Mouse (Mus musculus): ENCODE measurements around the gene Gopc.
"Not testable (repeated sequence)": the region's sequence is repeated elsewhere in the genome, so short reads cannot be mapped to it uniquely, and the experiment has no call there.

The Gopc gene

DNA sequence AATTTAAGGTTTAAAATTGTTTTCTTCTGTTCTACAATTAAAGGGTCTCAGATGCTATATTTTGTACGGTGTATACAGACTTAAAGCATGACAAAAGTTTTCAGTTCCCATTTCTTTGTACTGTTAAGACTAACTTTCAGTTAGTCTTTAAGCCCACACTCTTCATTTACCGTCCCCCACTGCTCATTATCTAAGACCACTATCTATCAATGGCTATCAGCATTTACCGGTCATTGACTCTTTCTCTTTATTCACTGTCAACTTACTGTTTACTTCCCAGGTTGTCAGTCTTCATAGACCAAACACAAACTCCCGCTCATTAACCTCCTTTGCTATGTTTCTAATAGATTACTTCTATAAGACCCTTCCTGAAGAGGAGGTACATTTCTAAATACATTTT lies 5.3 kb upstream of the Gopc start:
- no peak for DNase-seq (ENCODE audit: low spot score in 2 of 2)

DNA sequence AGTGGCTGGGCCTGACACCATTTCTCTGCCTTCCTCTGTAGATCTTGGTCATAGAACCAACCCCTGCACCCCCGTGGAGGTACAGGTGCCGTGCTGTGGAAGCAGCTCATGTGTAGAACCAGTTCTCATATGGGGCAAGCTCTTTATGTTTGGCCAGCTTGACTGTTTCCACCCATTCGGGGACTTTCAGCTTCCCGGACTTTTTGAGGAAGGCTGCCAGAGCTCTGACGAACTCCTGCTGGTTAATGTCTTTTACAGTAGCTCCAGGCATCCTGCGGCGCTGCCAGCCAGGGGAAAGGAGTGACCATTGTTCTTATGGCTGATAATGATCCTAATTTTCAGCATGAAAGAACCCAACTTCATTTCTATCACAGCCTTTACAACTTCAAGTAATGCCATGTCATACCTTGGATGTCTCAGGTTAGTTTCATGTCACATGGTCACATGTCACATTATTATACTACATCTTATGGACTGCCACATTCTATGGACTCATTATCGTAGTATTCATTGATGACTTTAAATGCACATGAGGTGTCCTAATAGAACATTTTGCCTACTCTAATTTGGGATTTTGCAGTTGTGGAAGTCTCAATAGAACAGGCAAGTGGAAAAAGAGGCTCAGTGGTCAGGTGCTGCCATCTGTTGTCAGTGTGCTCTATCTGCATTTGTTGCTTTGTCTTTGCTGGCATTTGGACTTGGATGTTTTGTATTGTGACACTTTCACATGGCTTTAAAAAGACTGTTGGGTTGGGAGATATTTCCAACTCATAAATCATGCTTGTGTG lies 3.1 kb upstream of the Gopc start:
- peak; percentile 38 to 53 for DNase-seq (ENCODE audit: low spot score in 2 of 2)

- DNase-seq (ENCODE audit: low spot score in 2 of 2) = no peak
Observed at GRCm38 (mm10) chr10:52383522-52383921, 1.6 kb upstream of the Gopc start.

DNA sequence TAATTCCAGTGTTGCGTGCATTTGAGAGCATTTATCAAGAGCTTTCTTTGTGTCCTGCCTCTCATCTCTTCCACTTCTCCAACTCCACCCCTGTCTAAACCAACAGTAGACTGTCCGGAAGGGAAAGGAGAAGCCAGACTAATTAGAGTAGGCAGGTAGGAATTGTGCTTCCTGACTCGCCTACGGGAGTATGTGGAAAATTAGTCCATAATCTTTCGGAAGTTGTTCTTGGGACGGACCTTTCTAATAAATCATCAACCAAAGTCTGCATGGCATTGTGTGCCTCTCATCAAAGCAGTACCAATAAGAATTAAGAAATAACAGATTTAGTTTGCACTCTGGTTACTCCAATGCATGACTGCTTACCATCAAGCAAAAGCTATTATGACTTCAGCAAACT lies 1.1 kb upstream of the Gopc start:
- no peak for DNase-seq (ENCODE audit: low spot score in 2 of 2)

- DNase-seq (ENCODE audit: low spot score in 2 of 2) = peak in 1 of 2 experiments; percentile 55
Observed at GRCm38 (mm10) chr10:52381321-52381801, 563 bp downstream of the Gopc start.

- no peak for DNase-seq (ENCODE audit: low spot score in 2 of 2)
Observed at GRCm38 (mm10) chr10:52377813-52378212, 4.1 kb downstream of the Gopc start.

DNA sequence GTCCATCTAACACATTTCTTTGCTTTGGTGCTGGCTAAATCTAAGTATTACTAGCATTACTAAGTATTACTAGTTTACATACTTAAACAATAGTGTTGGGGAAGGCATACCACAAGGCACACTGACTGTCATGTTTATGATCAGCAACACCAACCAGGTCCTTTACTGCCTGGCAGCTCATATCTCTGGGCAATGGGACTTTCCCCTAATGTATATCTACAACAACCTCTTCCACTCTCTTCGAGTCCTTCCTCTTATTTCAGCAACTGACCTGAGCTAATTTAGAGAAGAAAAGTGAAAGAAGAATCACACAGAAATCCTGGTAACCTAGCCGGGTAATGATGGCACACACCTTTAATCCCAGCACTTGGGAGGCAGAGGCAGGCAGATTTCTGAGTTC lies 5.5 kb downstream of the Gopc start:
- DNase-seq (ENCODE audit: low spot score in 2 of 2) = no peak

GRCm38 (mm10) chr10:52374651-52375050 lies 7.3 kb downstream of the Gopc start:
- DNase-seq (ENCODE audit: low spot score in 2 of 2) = no peak

GRCm38 (mm10) chr10:52373834-52374233 lies 8.1 kb downstream of the Gopc start:
- no peak for DNase-seq (ENCODE audit: low spot score in 2 of 2)

GRCm38 (mm10) chr10:52368376-52368775 lies 13.5 kb downstream of the Gopc start:
- DNase-seq (ENCODE audit: low spot score in 2 of 2) = peak in 1 of 2 experiments; percentile 44

- DNase-seq (ENCODE audit: low spot score in 2 of 2) = no peak
Observed at GRCm38 (mm10) chr10:52360862-52361609, 20.9 kb downstream of the Gopc start.

DNA sequence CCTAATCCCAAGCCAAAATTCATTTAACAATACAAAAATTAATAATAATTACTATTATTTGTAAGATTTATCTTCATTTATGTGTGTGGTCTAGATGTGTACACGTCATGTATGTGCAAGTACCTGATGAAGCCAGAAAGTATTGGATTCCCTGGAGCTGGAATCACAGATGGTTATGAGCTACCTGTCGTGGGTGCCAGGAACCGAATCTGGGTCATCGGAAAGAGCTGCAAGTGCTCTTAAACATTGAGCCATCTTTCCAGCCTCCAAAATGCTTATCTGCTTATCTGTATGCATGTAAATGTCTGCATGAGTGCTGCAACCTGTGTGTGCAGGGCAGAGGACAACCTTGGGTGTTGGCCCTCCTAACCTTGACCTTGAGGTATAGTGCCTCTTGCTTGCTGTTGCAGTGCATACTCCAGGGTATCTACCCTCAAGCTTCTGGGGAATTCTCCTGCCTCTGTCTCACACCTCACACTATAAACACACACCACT lies 21.6 kb downstream of the Gopc start:
- no peak for DNase-seq (ENCODE audit: low spot score in 2 of 2)

DNA sequence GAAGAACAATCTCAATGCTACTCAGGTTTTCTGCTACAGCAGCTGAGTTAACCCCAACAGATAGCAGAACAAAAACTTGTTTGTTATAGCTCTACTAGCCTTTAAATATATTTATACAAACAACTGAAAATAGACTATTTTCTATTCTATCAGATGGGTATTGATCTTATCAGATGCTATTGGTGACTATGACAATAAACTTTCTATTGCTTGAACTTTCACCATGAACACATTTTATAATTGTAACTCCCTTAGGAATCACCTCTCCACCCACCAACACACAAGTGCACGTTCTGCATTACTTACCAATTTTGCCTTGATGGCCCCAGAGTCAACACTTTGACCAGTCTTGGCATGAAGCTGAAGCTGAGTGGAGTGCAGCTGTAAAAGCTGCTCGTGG lies 23.5 kb downstream of the Gopc start, which contains the start of gene Gm26741:
Gene Gm26741, plus strand, starts transcription at position 301 of the 400 bp plus-strand sequence.
- DNase-seq (ENCODE audit: low spot score in 2 of 2) = no peak

GRCm38 (mm10) chr10:52353184-52353583 lies 28.7 kb downstream of the Gopc start:
- no peak for DNase-seq (ENCODE audit: low spot score in 2 of 2)

GRCm38 (mm10) chr10:52343324-52343723 lies 38.6 kb downstream of the Gopc start:
- DNase-seq (ENCODE audit: low spot score in 2 of 2) = not testable (repeated sequence)

- peak; percentile 24 to 64 for DNase-seq (ENCODE audit: low spot score in 2 of 2)
Observed at GRCm38 (mm10) chr10:52331007-52331406, 50.9 kb downstream of the Gopc start.

GRCm38 (mm10) chr10:52321918-52322317 lies 60.0 kb downstream of the Gopc start:
- DNase-seq (ENCODE audit: low spot score in 2 of 2) = no peak

DNA sequence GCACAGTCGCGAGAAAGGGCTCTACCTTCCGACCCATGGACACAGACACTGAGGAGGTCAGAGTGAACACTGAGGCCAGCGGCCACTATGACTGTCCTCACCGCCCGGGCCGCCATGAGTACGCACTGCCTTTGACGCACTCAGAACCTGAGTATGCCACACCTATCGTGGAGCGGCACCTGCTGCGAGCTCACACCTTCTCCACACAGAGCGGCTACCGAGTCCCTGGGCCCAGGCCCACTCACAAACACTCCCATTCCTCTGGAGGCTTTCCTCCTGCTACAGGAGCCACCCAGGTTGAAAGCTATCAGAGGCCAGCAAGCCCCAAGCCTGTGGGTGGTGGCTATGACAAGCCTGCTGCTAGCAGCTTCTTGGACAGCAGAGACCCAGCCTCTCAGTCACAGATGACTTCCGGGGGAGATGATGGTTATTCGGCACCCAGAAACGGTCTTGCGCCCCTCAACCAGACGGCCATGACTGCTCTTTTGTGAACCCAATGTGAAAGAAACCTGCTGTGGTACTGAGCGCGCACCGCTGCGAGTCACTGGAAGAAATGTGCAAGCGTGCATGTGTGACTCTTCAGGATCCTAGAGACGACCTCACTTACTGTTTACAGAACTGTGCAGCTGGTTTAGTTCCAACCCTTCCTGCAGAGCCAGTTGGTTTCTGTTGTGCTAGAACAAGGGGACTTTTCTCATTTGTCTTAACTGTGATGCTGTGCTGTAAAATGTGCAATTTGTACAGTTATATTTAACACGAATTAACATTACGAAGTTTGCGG lies 62.2 kb downstream of the Gopc start:
- no peak for DNase-seq (ENCODE audit: low spot score in 2 of 2)

- DNase-seq (ENCODE audit: low spot score in 2 of 2) = no peak
Observed at GRCm38 (mm10) chr10:52309196-52309595, 72.7 kb downstream of the Gopc start.

GRCm38 (mm10) chr10:52304574-52304973 lies 77.3 kb downstream of the Gopc start:
- no peak for DNase-seq (ENCODE audit: low spot score in 2 of 2)

DNA sequence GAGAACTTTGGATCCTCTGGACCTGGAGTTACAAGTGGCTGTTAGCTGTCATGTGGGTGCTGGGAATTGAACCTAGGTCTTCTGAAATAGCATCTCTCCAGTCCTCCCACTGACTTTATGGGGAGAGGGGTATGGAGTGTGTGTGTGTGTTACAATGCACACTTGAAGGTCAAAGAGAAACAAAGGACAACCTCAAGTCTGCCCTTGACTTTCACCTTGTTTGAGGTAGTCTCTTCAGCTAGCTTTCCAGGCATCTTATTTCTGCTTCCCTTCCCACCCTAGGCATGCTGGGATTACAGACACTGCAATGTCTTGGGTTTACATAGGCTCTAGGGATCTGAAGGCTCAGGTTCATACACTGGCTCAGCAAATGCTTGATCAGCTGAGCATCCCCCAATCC lies 79.7 kb downstream of the Gopc start:
- DNase-seq (ENCODE audit: low spot score in 2 of 2) = no peak

DNA sequence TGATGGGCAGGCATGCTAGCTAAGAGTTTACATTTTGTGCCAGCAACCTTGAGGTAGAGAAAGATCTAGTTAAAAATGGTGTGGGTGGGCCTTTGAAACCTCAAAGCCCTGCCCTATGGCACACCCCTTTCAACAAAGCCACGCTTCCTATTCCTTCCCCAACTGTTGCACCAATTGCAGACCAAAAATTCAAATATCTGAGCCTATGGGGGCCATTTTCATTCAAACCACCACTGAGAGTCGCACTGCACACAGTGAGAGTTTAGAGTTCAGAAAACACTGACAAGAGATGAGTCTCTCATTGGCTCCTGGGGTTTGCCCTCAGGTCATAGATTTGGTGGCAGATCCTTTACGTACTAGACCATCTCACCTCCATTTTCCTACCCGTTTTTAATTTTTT lies 80.2 kb downstream of the Gopc start:
- DNase-seq (ENCODE audit: low spot score in 2 of 2) = no peak
